Mouse (Mus musculus): Measurements from ENCODE around the gene Slc12a6. TPM values are rescaled to one million over a fixed set of nuclear protein-coding genes. Genes with fewer than 3 reads are reported as not detected.

Gene Slc12a6
- 11.6 and 11.9 TPM in 2 replicates for polyA plus RNA-seq (2014; fragmentation: Nextera tagmentation; extraction: Ambion mirVana)

DNA sequence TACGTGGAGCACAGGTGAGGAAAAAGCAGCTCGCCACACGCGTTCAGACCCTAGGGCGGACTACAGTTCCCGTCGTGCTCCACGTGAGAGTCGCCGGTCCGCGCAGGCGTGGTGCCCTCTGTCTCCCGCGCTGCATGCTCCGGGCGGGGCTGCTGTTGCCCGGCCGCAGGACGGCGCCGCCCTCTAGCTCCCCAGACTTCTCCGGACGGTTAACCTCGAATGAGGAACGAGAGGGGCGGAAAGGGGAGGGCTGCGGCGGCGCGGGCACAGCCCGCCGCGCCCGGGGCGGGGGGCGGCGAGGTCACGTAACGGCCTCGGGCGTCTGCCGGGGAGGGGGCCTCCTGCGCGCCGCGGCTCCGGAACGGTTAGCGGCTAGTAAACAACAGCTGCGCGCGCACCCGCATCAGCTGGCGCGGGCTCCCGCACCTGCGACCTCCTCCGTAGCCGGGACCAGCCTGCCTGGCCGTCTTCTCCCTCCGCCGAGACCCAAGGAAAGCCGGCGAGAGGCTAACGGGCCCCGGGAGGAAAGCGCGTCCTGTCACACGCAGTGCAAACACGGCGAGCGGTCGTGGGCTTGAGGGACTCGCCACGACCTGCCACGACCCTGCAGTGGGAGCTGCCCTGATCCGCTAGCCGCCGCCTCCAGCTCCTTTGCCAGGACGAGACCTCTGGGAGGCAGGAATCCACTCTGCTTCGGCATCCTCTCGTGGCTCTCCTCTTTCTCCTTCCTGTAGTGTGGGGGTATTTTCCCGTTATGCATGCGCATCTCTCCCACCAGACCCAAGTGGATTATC is at the start of gene Slc12a6:
Gene Slc12a6, plus strand, starts transcription at position 378 of the 794 bp plus-strand sequence.
- ATAC-seq (ENCODE audit: insufficient read depth): peak; percentile 95
- H3K4me2 ChIP-seq: peak within 1 kb of the TSS; percentile 95
- WGBS: 1% methylated on average over 65 of the region's 85 CpGs
- H3K27ac ChIP-seq (ENCODE audit: low read depth): peak within 1 kb of the TSS; percentile 87
- H3K9me3 ChIP-seq (ENCODE audit: low read depth, low read length): no peaks in the 10 kb centered on the region
- no peak for TF ChIP-seq CTCF (IDR thresholded peaks at IDR 0.05; ENCODE audit: low read depth)
- H3K4me3 ChIP-seq (ENCODE audit: low read depth, low read length): peak within 1 kb of the TSS; percentile 74
- H3K27me3 ChIP-seq (ENCODE audit: insufficient read depth, low read length): no peaks in the 10 kb centered on the region
- peak; percentile 94 for DNase-seq
- peak within 1 kb of the TSS; percentile 71 for H3K9ac ChIP-seq
- H3K4me1 ChIP-seq (ENCODE audit: insufficient read depth): peaks cover 10% of the 10 kb centered on the region; the same call in 1 of the 2 replicates
- no peaks in the 10 kb centered on the region for H3K36me3 ChIP-seq (ENCODE audit: insufficient read depth)

DNA sequence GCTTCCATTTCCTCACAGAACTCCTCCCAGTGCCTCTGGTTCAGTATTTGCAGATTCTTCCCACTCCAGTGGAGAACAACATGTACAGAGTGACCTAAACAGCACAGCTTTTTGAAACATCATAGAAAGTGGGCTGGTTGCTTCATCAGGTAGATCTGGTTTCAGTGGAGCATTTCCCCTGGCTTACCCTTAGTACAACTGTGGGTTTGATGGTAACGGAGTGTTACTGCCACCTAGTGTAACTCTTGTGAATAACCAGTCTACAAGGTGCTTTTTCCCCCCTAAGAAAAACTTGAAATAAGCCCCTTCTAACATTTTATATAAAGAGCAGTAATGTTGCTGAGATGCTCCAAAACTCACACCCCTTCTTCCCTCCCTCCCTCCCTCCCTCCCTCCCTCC is 49.6 kb upstream of the Slc12a6 start:
- peak; percentile 49; the same call in 1 of the 2 replicates for ATAC-seq (ENCODE audit: insufficient read depth)

DNA sequence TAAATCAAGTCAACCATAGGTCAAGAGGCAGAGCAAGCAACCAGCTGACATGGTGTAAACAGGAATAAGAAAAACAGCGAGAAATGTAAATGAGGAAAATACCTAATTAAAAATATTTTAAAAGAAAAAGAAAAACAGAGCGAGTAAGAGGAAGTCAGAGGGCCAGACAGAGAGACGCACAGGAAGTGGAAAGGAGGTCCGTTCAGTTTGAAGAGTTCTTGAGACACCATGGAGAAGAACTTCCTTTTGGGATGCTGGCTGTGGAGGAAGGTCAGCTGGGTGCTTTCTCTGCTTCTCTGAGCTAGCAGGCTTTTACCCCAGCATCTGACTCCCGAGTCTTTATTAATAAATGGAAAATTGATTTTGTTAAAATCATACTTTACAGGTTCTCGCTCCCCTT is 48.0 kb upstream of the Slc12a6 start:
- no peaks in the 10 kb centered on the region for H3K9me3 ChIP-seq (ENCODE audit: low read depth, low read length)
- H3K4me3 ChIP-seq (ENCODE audit: low read depth, low read length): no peak overlapping the region
- H3K27ac ChIP-seq (ENCODE audit: low read depth): no peak overlapping the region
- WGBS: 67% methylated on average over 6 of the region's 6 CpGs
- TF ChIP-seq CTCF (IDR thresholded peaks at IDR 0.05; ENCODE audit: low read depth): no peak
- no peak for ATAC-seq (ENCODE audit: insufficient read depth)
- no peak for DNase-seq
- H3K9ac ChIP-seq: no peak overlapping the region
- no peaks in the 10 kb centered on the region for H3K4me1 ChIP-seq (ENCODE audit: insufficient read depth)
- no peak overlapping the region for H3K4me2 ChIP-seq
- no peaks in the 10 kb centered on the region for H3K36me3 ChIP-seq (ENCODE audit: insufficient read depth)
- no peaks in the 10 kb centered on the region for H3K27me3 ChIP-seq (ENCODE audit: insufficient read depth, low read length)

More for the DNA sequence above, 49.6 kb upstream of the Slc12a6 start:
- Histone ChIP-seq H3K27me3 (ENCODE audit: insufficient read depth, low read length) (no peaks in the 10 kb centered on the region), H3K27ac (ENCODE audit: low read depth) (no peak overlapping the region), H3K36me3 (ENCODE audit: insufficient read depth) (no peaks in the 10 kb centered on the region), H3K4me1 (ENCODE audit: insufficient read depth) (no peaks in the 10 kb centered on the region), H3K9me3 (ENCODE audit: low read depth, low read length) (no peaks in the 10 kb centered on the region), H3K9ac (no peak overlapping the region), H3K4me3 (ENCODE audit: low read depth, low read length) (no peak overlapping the region), H3K4me2 (no peak overlapping the region)
- 0% methylated on average over 1 of the region's 1 CpGs for WGBS
- peak; percentile 71 for DNase-seq
- TF ChIP-seq CTCF (IDR thresholded peaks at IDR 0.05; ENCODE audit: low read depth): peak; percentile 62

DNA sequence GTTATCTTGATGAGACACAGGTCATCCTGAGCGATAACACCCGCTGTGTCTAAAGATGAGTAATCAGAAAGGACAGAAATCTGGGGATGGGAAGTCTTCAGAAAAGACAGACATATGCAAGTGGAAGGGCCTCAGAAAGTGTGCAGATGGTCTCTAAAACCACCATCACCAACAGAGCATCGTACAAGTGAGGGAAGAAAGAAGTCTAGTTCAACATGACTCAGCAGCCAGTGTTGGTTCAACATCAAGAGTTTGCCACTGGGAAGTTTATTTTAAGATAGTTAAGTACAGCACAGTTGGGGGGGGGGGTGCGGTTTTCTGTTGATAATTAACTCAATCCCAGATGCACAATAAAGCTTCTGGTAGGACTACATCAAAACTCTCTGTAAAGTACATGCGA is 44.7 kb upstream of the Slc12a6 start:
- H3K27me3 ChIP-seq (ENCODE audit: insufficient read depth, low read length): no peaks in the 10 kb centered on the region
- no peak overlapping the region for H3K9ac ChIP-seq
- ATAC-seq (ENCODE audit: insufficient read depth) (no peak), DNase-seq (no peak)
- H3K36me3 ChIP-seq (ENCODE audit: insufficient read depth): no peaks in the 10 kb centered on the region
- WGBS: 71% methylated on average over 5 of the region's 5 CpGs
- H3K9me3 ChIP-seq (ENCODE audit: low read depth, low read length): no peaks in the 10 kb centered on the region
- H3K27ac ChIP-seq (ENCODE audit: low read depth): no peak overlapping the region
- no peak overlapping the region for H3K4me2 ChIP-seq
- H3K4me3 ChIP-seq (ENCODE audit: low read depth, low read length): no peak overlapping the region
- no peak for TF ChIP-seq CTCF (IDR thresholded peaks at IDR 0.05; ENCODE audit: low read depth)
- H3K4me1 ChIP-seq (ENCODE audit: insufficient read depth): no peaks in the 10 kb centered on the region

DNA sequence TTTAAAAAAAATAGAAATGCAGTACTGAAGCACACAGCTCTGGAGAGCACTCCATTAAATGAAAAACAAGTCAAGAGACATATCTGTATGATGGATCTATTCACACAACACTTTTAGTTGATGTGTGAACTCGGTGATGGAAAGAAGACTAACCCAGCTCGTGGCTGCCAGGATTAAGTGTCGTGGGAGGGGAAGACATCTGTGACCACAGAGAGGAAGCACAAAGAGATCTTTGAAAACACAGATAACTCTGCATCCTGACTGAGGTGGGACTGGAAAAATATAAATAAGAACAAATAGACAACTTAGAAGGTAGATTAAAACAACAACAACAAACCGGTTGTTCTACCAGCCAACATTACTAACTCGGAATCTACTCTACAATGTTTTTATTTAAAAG is 43.0 kb upstream of the Slc12a6 start:
- 63% methylated on average over 5 of the region's 5 CpGs for WGBS
- Histone ChIP-seq H3K27ac (ENCODE audit: low read depth) (no peak overlapping the region), H3K4me3 (ENCODE audit: low read depth, low read length) (no peak overlapping the region), H3K27me3 (ENCODE audit: insufficient read depth, low read length) (no peaks in the 10 kb centered on the region), H3K4me1 (ENCODE audit: insufficient read depth) (no peaks in the 10 kb centered on the region), H3K9me3 (ENCODE audit: low read depth, low read length) (no peaks in the 10 kb centered on the region), H3K9ac (no peak overlapping the region), H3K4me2 (no peak overlapping the region), H3K36me3 (ENCODE audit: insufficient read depth) (no peaks in the 10 kb centered on the region)
- no peak for TF ChIP-seq CTCF (IDR thresholded peaks at IDR 0.05; ENCODE audit: low read depth)
- ATAC-seq (ENCODE audit: insufficient read depth): no peak
- no peak for DNase-seq

DNA sequence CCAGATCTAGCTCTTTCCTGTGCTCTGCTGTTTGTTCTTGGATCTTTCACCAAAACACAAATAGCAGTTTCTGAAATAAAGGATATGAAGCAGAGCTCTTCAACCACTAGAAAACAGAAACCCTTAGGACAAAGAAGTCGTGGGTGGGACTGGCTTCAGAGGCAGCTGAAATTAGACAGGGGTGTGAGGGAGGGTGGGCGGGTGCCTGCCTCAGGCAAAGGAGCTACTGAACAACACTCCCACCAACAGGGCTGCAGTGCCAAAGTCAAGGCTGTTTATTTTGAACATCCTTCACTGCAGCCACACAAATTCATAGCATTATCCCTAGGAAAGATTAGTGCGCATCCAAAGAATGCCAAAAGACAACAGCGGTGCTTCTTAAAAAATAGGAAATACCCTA is 41.3 kb upstream of the Slc12a6 start:
- Histone ChIP-seq H3K27ac (ENCODE audit: low read depth) (no peak overlapping the region), H3K4me1 (ENCODE audit: insufficient read depth) (no peaks in the 10 kb centered on the region), H3K36me3 (ENCODE audit: insufficient read depth) (no peaks in the 10 kb centered on the region), H3K4me3 (ENCODE audit: low read depth, low read length) (no peak overlapping the region), H3K4me2 (no peak overlapping the region), H3K9me3 (ENCODE audit: low read depth, low read length) (no peaks in the 10 kb centered on the region), H3K9ac (no peak overlapping the region), H3K27me3 (ENCODE audit: insufficient read depth, low read length) (no peaks in the 10 kb centered on the region)
- DNase-seq (no peak), ATAC-seq (ENCODE audit: insufficient read depth) (no peak)
- TF ChIP-seq CTCF (IDR thresholded peaks at IDR 0.05; ENCODE audit: low read depth): no peak
- WGBS: 59% methylated on average over 4 of the region's 4 CpGs

DNA sequence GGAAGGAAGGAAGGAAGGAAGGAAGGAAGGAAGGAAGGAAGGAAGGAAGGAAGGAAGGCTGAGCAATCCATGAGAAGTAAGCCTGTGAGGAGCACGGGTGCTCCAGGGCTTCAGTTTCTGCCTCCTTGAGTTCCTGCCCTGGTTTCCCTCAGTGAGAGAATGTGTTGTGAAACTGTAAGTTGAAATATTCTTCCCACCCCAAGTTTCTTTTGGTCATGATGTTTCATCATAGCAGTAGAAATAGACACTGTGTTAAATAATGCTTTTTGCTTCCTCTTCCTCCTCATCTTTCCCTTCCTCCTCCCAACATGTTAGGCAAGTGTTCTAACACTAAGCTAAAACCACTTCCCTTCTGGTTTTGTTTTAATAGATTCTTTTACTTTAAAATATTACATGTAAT is 33.0 kb upstream of the Slc12a6 start:
- DNase-seq: no peak
- Histone ChIP-seq H3K4me1 (ENCODE audit: insufficient read depth) (no peaks in the 10 kb centered on the region), H3K4me2 (no peak overlapping the region), H3K4me3 (ENCODE audit: low read depth, low read length) (no peak overlapping the region), H3K9me3 (ENCODE audit: low read depth, low read length) (no peaks in the 10 kb centered on the region), H3K36me3 (ENCODE audit: insufficient read depth) (no peaks in the 10 kb centered on the region), H3K9ac (no peak overlapping the region), H3K27ac (ENCODE audit: low read depth) (no peak overlapping the region), H3K27me3 (ENCODE audit: insufficient read depth, low read length) (no peaks in the 10 kb centered on the region)
- no peak for TF ChIP-seq CTCF (IDR thresholded peaks at IDR 0.05; ENCODE audit: low read depth)
- 87% methylated on average over 1 of the region's 1 CpGs for WGBS
- ATAC-seq (ENCODE audit: insufficient read depth): no peak
